Mouse (Mus musculus) regulatory T cell (primary cell): ENCODE measurements around the gene Tgif2.
"Not testable (repeated sequence)": the region's sequence is repeated elsewhere in the genome, so short reads cannot be mapped to it uniquely, and the experiment has no call there.

ENCODE experiments used
- in situ Hi-C: fragments of 300-600 bp; cut with MboI, MseI; formaldehyde crosslinking; loops from one replicate; pipeline ENCODE4 v1.15.1; 2025; ENCODE audit warnings: high pct_unique_total_duplicates

Tgif2 gene

GRCm38 (mm10) chr2:156874047-156874759 is 34.4 kb downstream of the Tgif2 start:
- in situ Hi-C loops: no loop called here

- in situ Hi-C loops: no loop called here
Measured at GRCm38 (mm10) chr2:156874760-156875510, 35.1 kb downstream of the Tgif2 start.

GRCm38 (mm10) chr2:156877726-156878125 is 37.9 kb downstream of the Tgif2 start:
- in situ Hi-C loops: no loop called here

GRCm38 (mm10) chr2:156879541-156879940 is 39.7 kb downstream of the Tgif2 start:
- in situ Hi-C loops: no loop called here

GRCm38 (mm10) chr2:156882431-156883001 is 42.7 kb downstream of the Tgif2 start:
- in situ Hi-C loops: no loop called here

GRCm38 (mm10) chr2:156884396-156885211 is 44.8 kb downstream of the Tgif2 start:
- in situ Hi-C loops: no loop called here

- in situ Hi-C loops: not testable (repeated sequence)
Measured at GRCm38 (mm10) chr2:156885666-156886065, 45.9 kb downstream of the Tgif2 start.

- in situ Hi-C loops: no loop called here
Measured at GRCm38 (mm10) chr2:156886084-156886631, 46.4 kb downstream of the Tgif2 start.

- in situ Hi-C loops: no loop called here
Measured at GRCm38 (mm10) chr2:156887017-156887416, 47.2 kb downstream of the Tgif2 start, which contains the start of gene Sla2. TSS of gene Sla2 (minus strand) at chr2:156887192.

- in situ Hi-C loops: no loop called here
Measured at GRCm38 (mm10) chr2:156888490-156888889, 48.7 kb downstream of the Tgif2 start.

GRCm38 (mm10) chr2:156892240-156892639 is 52.4 kb downstream of the Tgif2 start:
- in situ Hi-C loops: no loop called here

GRCm38 (mm10) chr2:156892821-156893220 is 53.0 kb downstream of the Tgif2 start:
- in situ Hi-C loops: no loop called here

GRCm38 (mm10) chr2:156894496-156895265 is 54.9 kb downstream of the Tgif2 start:
- in situ Hi-C loops: no loop called here

GRCm38 (mm10) chr2:156896384-156896914 is 56.6 kb downstream of the Tgif2 start:
- in situ Hi-C loops: no loop called here

GRCm38 (mm10) chr2:156897034-156897433 is 57.2 kb downstream of the Tgif2 start:
- in situ Hi-C loops: no loop called here

GRCm38 (mm10) chr2:156898374-156898773 is 58.6 kb downstream of the Tgif2 start:
- in situ Hi-C loops: no loop called here

- in situ Hi-C loops: no loop called here
Measured at GRCm38 (mm10) chr2:156899184-156899583, 59.4 kb downstream of the Tgif2 start.

GRCm38 (mm10) chr2:156901344-156901743 is 61.5 kb downstream of the Tgif2 start:
- in situ Hi-C loops: loop anchor here (10.0 kb wide), 1 partner anchor 1437 kb away; no protein-coding TSS in a partner anchor

GRCm38 (mm10) chr2:156901883-156902282 is 62.1 kb downstream of the Tgif2 start:
- in situ Hi-C loops: loop anchor here (10.0 kb wide), 1 partner anchor 1437 kb away; no protein-coding TSS in a partner anchor

- in situ Hi-C loops: loop anchor here (10.0 kb wide), 1 partner anchor 1438 kb away; no protein-coding TSS in a partner anchor
Measured at GRCm38 (mm10) chr2:156902411-156902810, 62.6 kb downstream of the Tgif2 start.
